Mouse (Mus musculus) frontal cortex, adult (tissue): Measurements from ENCODE around the gene Olfr889.
"Not testable (repeated sequence)": the region's sequence is repeated elsewhere in the genome, so short reads cannot be mapped to it uniquely, and the experiment has no call there.

Experiments
- ATAC-seq: cut with Nextera tagmentation; 2 replicates; pipeline ENCODE4 v1.9.2; 2017; ENCODE audit warnings: mild to moderate bottlenecking, moderate library complexity, mixed read lengths; ENCODE audit not compliant: low TSS enrichment

The Olfr889 gene

GRCm38 (mm10) chr9:38114898-38115297 lies at the start of gene Olfr889:
Gene Olfr889, plus strand, starts transcription at chr9:38115198.
- no peak for ATAC-seq

- no peak for ATAC-seq
Observed at GRCm38 (mm10) chr9:38083772-38084171, 31.2 kb upstream of the Olfr889 start, which contains the start of gene Olfr887. Gene Olfr887, plus strand, starts transcription at chr9:38084072.

- ATAC-seq, result no peak
Observed at GRCm38 (mm10) chr9:38107828-38108227, 7.2 kb upstream of the Olfr889 start, which contains the start of gene Olfr888. Gene Olfr888, plus strand, starts transcription at chr9:38108128.

- ATAC-seq, result no peak
Observed at GRCm38 (mm10) chr9:38142217-38142616, 27.2 kb downstream of the Olfr889 start, which contains the start of gene Olfr890. Gene Olfr890, plus strand, starts transcription at chr9:38142517.

GRCm38 (mm10) chr9:38168341-38168740 lies 53.3 kb downstream of the Olfr889 start:
- ATAC-seq, result not testable (repeated sequence)
